Mouse (Mus musculus) forebrain, postnatal 0 days (tissue): ENCODE results near the gene Rbbp7. TPM values are rescaled to one million over a fixed set of nuclear protein-coding genes. Genes with fewer than 3 reads are reported as not detected.
A peak's percentile ranks its signal among the peaks of the same experiment; 100 is the strongest.

Source experiments
- ATAC-seq: fragments of 200-750 bp; cut with Nextera tagmentation; 2 replicates; pipeline ENCODE4 v1.8.0; 2017; ENCODE audit warnings: mild to moderate bottlenecking, moderate library complexity
- DNase-seq: peaks from one replicate; pipeline ENCODE4 v3.0.0-alpha.2; 2015
- H3K27ac ChIP-seq: fragments of 300-500 bp; sonication (generic); 2 replicates; pipeline ENCODE4 v1.5.1; 2014; ENCODE audit warnings: low read depth, mild to moderate bottlenecking, antibody characterized with exemption, low read length, moderate library complexity, mixed read lengths
- H3K27me3 ChIP-seq: fragments of 300-500 bp; sonication (generic); 2 replicates; pipeline ENCODE4 v1.6.1; 2014; ENCODE audit warnings: mild to moderate bottlenecking, low read length, mixed read lengths; ENCODE audit not compliant: insufficient read depth
- H3K36me3 ChIP-seq: fragments of 300-500 bp; sonication (generic); 2 replicates; pipeline ENCODE4 v1.6.1; 2014; ENCODE audit warnings: mild to moderate bottlenecking, moderate library complexity; ENCODE audit not compliant: insufficient read depth
- H3K4me1 ChIP-seq: fragments of 300-500 bp; sonication (generic); 2 replicates; pipeline ENCODE4 v1.6.1; 2014; ENCODE audit warnings: antibody characterized with exemption; ENCODE audit not compliant: insufficient read depth
- H3K4me2 ChIP-seq: fragments of 300-500 bp; sonication (generic); 2 replicates; pipeline ENCODE4 v1.6.1; 2014; ENCODE audit warnings: low read depth, mild to moderate bottlenecking, moderate library complexity
- H3K4me3 ChIP-seq: fragments of 300-500 bp; sonication (generic); 2 replicates; pipeline ENCODE4 v1.5.1; 2014; ENCODE audit warnings: low read depth, low read length, mixed read lengths
- H3K9ac ChIP-seq: fragments of 300-500 bp; sonication (generic); 2 replicates; pipeline ENCODE4 v1.6.1; 2014; ENCODE audit warnings: mild to moderate bottlenecking
- H3K9me3 ChIP-seq: fragments of 300-500 bp; sonication (generic); 2 replicates; pipeline ENCODE4 v1.6.1; 2016; ENCODE audit warnings: low read length
- CTCF ChIP-seq: sonication (generic); IDR thresholded peaks from 2 replicates; pipeline ENCODE4 v1.5.1; 2016; ENCODE audit warnings: antibody characterized with exemption, control low read depth, low read depth
- WGBS: fragments of 180-500 bp; shearing (Covaris S2); extraction: QIAGEN DNeasy Blood & Tissue Kit; methylation state at CpG from one replicate; pipeline ENCODE4 v1.1.7; 2014; 5-methylcytosine and 5-hydroxymethylcytosine counted together
- polyA plus RNA-seq: library from polyadenylated mRNA; unstranded; fragments of >200 nt; fragmentation: Nextera tagmentation; extraction: Ambion mirVana; gene quantifications from 2 replicates; pipeline ENCODE4 v1.2.1, GENCODE M21; 2015
- total RNA-seq: library from RNA; depleted of rRNA; stranded (reverse); fragments of >200 nt; gene quantifications from 2 replicates; pipeline ENCODE4 v1.2.3, GENCODE M21; 2014; rRNA removed

Gene Rbbp7
- total RNA-seq (141 and 144 TPM in 2 replicates), polyA plus RNA-seq (223 and 255 TPM in 2 replicates)

DNA sequence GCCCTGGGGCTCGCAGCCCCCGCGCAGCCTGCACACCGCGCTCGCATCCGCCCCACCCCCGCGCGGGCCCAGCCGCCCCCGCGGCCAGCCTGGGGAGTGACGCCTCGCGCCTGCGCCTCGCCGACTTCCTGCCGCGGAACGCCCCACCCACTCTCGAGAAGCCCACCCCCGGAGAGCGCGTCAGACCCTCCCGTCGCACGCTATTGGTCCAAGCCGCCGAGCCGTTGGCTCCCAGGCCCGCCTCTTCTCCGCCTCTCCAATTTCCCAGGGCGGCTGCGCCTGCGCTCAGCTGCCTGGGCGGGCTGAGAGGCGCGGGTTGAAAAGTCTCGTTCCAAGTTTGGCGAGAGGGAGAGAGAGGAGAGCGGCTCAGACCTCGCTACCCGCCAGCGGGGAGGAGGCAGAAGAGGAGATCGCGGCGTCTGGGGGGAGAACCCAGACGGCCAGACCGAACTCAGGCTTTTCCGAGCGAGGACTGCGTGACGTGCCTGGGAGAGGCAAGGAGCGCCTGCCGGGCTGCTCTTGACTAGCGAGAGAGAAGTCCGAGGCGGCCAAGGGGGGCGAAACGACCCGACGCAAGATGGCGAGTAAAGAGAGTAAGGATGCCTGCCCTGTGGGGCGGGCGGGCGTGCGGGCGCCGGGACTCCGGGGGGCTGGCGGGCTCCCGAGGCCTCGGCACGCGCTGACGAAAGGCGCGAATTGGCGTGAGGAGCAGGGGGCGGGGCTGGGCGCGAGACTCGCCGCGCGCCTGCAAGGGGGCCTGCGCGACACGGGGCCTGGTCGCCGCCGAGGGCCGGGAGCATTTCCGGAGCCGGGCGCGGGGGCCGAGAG, at the start of gene Rbbp7:
Gene Rbbp7, plus strand, starts transcription at position 288 of the 828 bp plus-strand sequence.
- ATAC-seq (peak; percentile 97), DNase-seq (peak; percentile 95)
- H3K36me3 ChIP-seq, result no peaks in the 10 kb centered on the region
- H3K27me3 ChIP-seq, result no peaks in the 10 kb centered on the region
- H3K9me3 ChIP-seq, result no peaks in the 10 kb centered on the region
- TF ChIP-seq CTCF, result 0 out of 2 replicates have a peak, but pooled peaks have one; percentile 4
- 36% methylated on average over 76 of the region's 100 CpGs for WGBS
- H3K27ac ChIP-seq, result peak within 1 kb of the TSS; percentile 92
- H3K4me2 ChIP-seq, result peak within 1 kb of the TSS; percentile 53
- peak within 1 kb of the TSS; percentile 53 for H3K4me3 ChIP-seq
- H3K9ac ChIP-seq, result peak within 1 kb of the TSS; percentile 56
- no peaks in the 10 kb centered on the region for H3K4me1 ChIP-seq

DNA sequence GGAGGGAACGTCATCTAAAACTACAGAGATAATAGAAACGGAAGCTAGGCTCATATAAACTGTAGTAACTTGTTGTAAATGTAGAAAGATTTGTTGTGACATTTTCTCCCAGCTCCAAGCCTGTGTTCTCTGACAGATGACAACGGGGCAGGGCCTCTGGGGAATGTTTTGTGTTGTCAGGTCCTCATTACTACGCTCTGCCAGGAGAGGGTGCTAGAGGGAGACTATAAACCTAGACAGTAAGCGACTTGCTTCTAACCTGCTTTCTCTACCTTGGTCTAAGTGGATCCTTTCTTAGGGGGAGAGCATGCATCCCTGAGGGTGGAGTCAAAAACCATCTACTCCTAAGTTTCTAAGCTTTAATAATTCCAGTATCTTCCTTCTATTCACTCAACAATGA, 42.4 kb upstream of the Rbbp7 start:
- 32% methylated on average over 5 of the region's 5 CpGs for WGBS
- no peak for ATAC-seq
- no peaks in the 10 kb centered on the region for H3K9me3 ChIP-seq
- no peak overlapping the region for H3K4me2 ChIP-seq
- H3K27me3 ChIP-seq, result no peaks in the 10 kb centered on the region
- no peak overlapping the region for H3K9ac ChIP-seq
- no peak overlapping the region for H3K27ac ChIP-seq
- H3K4me1 ChIP-seq, result no peaks in the 10 kb centered on the region
- TF ChIP-seq CTCF, result peak; percentile 43
- no peak overlapping the region for H3K4me3 ChIP-seq
- H3K36me3 ChIP-seq, result no peaks in the 10 kb centered on the region
- peak; percentile 25 for DNase-seq

DNA sequence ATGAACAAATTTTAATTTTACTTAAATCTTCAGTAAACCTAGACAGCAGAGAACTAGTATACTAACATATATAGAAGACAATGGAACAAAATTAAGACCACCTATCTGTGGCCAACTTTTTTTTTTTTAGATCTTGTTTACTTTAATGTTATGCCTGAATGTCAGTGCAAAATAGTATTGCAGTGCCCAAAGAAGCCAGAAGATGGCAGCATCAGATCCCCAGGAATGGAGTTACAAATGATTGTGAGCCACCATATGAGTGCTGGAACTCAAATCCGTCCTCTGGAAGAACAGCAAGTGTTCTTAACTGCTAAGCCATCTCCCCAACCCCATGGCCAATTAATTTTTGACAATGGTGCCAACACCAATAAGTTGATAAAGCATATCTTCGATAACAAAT, 40.6 kb upstream of the Rbbp7 start:
- TF ChIP-seq CTCF, result peak; percentile 49
- DNase-seq, result peak; percentile 27
- Histone ChIP-seq H3K36me3 (no peaks in the 10 kb centered on the region), H3K4me3 (no peak overlapping the region), H3K4me1 (no peaks in the 10 kb centered on the region), H3K9ac (no peak overlapping the region), H3K27me3 (no peaks in the 10 kb centered on the region), H3K4me2 (no peak overlapping the region), H3K9me3 (no peaks in the 10 kb centered on the region), H3K27ac (no peak overlapping the region)
- no peak for ATAC-seq
- WGBS, result 47% methylated on average over 2 of the region's 2 CpGs

DNA sequence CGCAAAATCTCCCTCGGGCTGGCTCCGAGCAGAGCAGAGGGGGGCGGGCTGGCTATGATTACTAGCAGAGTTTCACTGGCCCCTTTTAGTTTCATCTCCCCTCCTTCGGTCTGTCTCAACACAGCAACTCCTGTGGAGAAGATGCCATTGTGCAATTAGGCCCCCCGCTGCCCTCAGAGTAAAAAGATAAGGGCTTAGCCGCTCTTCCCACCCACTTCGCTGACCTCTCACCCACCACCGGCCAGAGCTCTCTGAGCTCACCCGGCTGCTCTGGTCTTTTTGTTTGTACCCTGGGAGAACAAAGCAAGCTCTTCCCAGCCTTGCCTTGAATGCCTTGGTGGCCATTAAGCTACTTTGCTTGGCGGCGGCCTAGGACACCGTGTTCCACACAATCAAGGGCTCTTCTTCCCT, 32.8 kb upstream of the Rbbp7 start:
- ATAC-seq, result no peak
- no peaks in the 10 kb centered on the region for H3K27me3 ChIP-seq
- 37% methylated on average over 13 of the region's 13 CpGs for WGBS

DNA sequence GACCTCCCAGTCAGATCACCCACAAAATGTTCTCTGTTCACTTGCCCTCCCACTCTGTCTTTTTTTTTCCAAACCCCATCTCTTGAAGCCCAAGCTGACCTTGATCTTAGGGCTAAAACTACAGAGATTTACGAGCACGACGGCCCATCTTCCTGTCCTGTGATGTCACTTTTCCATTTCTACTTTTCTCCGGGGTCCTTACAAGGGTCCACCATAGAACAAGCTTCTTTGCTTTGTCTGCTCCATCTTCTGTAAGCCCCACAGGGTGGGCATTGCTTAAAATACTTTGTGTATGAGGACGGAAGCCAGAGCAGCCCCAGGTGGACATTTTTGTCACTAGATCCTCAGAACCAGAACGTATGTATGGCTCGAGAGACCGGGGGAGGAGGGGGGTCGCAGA, 32.4 kb upstream of the Rbbp7 start:
- Histone ChIP-seq H3K36me3 (no peaks in the 10 kb centered on the region), H3K4me2 (no peak overlapping the region), H3K4me1 (no peaks in the 10 kb centered on the region), H3K27ac (peak overlapping the region; percentile 54), H3K9me3 (no peaks in the 10 kb centered on the region), H3K9ac (no peak overlapping the region), H3K4me3 (no peak overlapping the region), H3K27me3 (no peaks in the 10 kb centered on the region)
- ATAC-seq, result no peak
- TF ChIP-seq CTCF, result no peak
- 48% methylated on average over 9 of the region's 9 CpGs for WGBS
- no peak for DNase-seq

More for the DNA sequence above, 32.8 kb upstream of the Rbbp7 start:
- Histone ChIP-seq H3K9ac (no peak overlapping the region), H3K36me3 (no peaks in the 10 kb centered on the region), H3K4me1 (no peaks in the 10 kb centered on the region), H3K4me3 (no peak overlapping the region), H3K9me3 (no peaks in the 10 kb centered on the region), H3K4me2 (no peak overlapping the region), H3K27ac (peak overlapping the region; percentile 54)
- TF ChIP-seq CTCF, result no peak
- no peak for DNase-seq

DNA sequence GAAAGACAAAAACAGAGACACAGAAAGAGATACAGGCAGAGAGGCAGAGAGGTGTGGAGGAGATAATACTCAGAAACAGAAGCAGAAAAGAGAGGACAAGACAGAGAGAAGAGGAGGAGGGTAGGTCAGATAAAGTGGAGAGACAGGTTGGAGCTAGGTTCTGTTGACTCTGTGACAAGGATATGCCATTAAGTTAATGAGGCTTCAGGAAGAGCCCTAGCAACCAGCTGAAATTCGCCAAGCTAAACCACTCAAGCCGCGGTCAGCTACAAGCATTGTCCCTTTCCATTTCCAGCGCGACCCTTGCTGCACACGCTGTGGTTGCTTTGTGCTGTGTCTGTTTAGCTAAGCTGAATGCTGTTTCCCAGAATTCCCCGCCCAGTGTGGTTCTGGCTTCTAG, 32.0 kb upstream of the Rbbp7 start:
- Histone ChIP-seq H3K4me1 (no peaks in the 10 kb centered on the region), H3K27ac (no peak overlapping the region), H3K9ac (no peak overlapping the region), H3K4me2 (no peak overlapping the region), H3K9me3 (no peaks in the 10 kb centered on the region), H3K36me3 (no peaks in the 10 kb centered on the region), H3K4me3 (no peak overlapping the region), H3K27me3 (no peaks in the 10 kb centered on the region)
- WGBS, result 31% methylated on average over 7 of the region's 7 CpGs
- no peak for TF ChIP-seq CTCF
- no peak for ATAC-seq
- no peak for DNase-seq

DNA sequence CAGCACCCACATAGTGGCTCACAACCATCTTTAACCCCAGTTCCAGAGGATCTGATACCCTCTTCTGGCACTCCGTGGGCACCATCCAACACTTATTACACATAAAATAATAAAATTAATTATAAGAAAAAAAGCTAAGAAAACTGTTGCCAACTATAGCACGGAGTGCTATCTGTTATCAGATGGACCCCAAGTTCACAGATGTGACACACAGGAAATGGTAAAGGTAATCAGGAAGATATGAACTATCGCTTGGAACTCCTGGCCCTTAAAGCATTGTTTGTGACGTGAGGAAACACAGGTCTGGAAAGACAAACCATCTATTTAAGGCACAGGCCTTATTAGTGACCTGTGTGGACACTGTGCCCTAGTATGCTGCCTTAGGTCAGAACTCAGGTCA, 30.2 kb upstream of the Rbbp7 start:
- no peak for TF ChIP-seq CTCF
- no peak overlapping the region for H3K9ac ChIP-seq
- no peak overlapping the region for H3K4me2 ChIP-seq
- no peak for DNase-seq
- H3K4me1 ChIP-seq, result no peaks in the 10 kb centered on the region
- no peak overlapping the region for H3K27ac ChIP-seq
- H3K4me3 ChIP-seq, result no peak overlapping the region
- H3K9me3 ChIP-seq, result no peaks in the 10 kb centered on the region
- H3K36me3 ChIP-seq, result no peaks in the 10 kb centered on the region
- no peak for ATAC-seq
- H3K27me3 ChIP-seq, result no peaks in the 10 kb centered on the region
- WGBS, result 87% methylated on average over 4 of the region's 4 CpGs
